Mouse (Mus musculus) forebrain, embryonic 12.5 days (tissue): ENCODE data around the gene Rin1. TPM values are rescaled to one million over a fixed set of nuclear protein-coding genes. Genes with fewer than 3 reads are reported as not detected.

Experiments
- ATAC-seq: fragments of 200-750 bp; cut with Nextera tagmentation; 2 replicates; pipeline ENCODE4 v1.8.0; 2017; ENCODE audit warnings: moderate TSS enrichment; ENCODE audit not compliant: low FRiP score
- H3K27ac ChIP-seq: fragments of 300-500 bp; sonication (generic); 2 replicates; pipeline ENCODE4 v1.5.1; 2016; ENCODE audit warnings: mild to moderate bottlenecking
- H3K27me3 ChIP-seq: fragments of 300-500 bp; sonication (generic); 2 replicates; pipeline ENCODE4 v1.6.1; 2016; ENCODE audit warnings: mild to moderate bottlenecking
- H3K36me3 ChIP-seq: fragments of 300-500 bp; sonication (generic); replicated peaks from 2 replicates; pipeline ENCODE4 v1.6.1; 2016; ENCODE audit warnings: mild to moderate bottlenecking
- H3K4me1 ChIP-seq: fragments of 300-500 bp; sonication (generic); 2 replicates; pipeline ENCODE4 v1.6.1; 2016
- H3K4me2 ChIP-seq: fragments of 300-500 bp; sonication (generic); 2 replicates; pipeline ENCODE4 v1.6.1; 2016; ENCODE audit warnings: mild to moderate bottlenecking, moderate library complexity
- H3K4me3 ChIP-seq: fragments of 300-500 bp; sonication (generic); replicated peaks from 2 replicates; pipeline ENCODE4 v1.5.1; 2016; ENCODE audit warnings: mild to moderate bottlenecking
- H3K9ac ChIP-seq: fragments of 300-500 bp; sonication (generic); 2 replicates; pipeline ENCODE4 v1.6.1; 2016; ENCODE audit warnings: mild to moderate bottlenecking
- H3K9me3 ChIP-seq: fragments of 300-500 bp; sonication (generic); 2 replicates; pipeline ENCODE4 v1.6.1; 2016
- WGBS: fragments of 180-500 bp; shearing (Covaris S2); methylation state at CpG from one replicate; pipeline ENCODE4 v1.1.7; 2016; 5-methylcytosine and 5-hydroxymethylcytosine counted together
- polyA plus RNA-seq: library from polyadenylated mRNA; unstranded; fragments of >200 nt; fragmentation: Nextera tagmentation; extraction: Ambion mirVana; gene quantifications from 2 replicates; pipeline ENCODE4 v1.2.1, GENCODE M21; 2016

Rin1 gene
- polyA plus RNA-seq, 1 experiment from 2014 or later = 1.6 TPM

- peak overlapping the region; percentile 85 for H3K4me3 ChIP-seq
- H3K4me2 ChIP-seq = peak overlapping the region; percentile 87
- no peaks in the 10 kb centered on the region for H3K9me3 ChIP-seq
- H3K27ac ChIP-seq = no peak overlapping the region
- peaks cover 23% of the 10 kb centered on the region for H3K27me3 ChIP-seq
- 91% methylated on average over 4 of the region's 4 CpGs for WGBS
- H3K36me3 ChIP-seq = peaks cover 42% of the 10 kb centered on the region
- H3K4me1 ChIP-seq = peaks cover 41% of the 10 kb centered on the region
- ATAC-seq = no peak
- H3K9ac ChIP-seq = peak overlapping the region; percentile 74; the same call in 1 of the 2 replicates
Observed at GRCm38 (mm10) chr19:5089324-5089723, 39.0 kb downstream of the Rin1 start.

GRCm38 (mm10) chr19:5092083-5092482, 41.8 kb downstream of the Rin1 start:
- no peaks in the 10 kb centered on the region for H3K9me3 ChIP-seq
- peaks cover 57% of the 10 kb centered on the region for H3K4me1 ChIP-seq
- H3K4me2 ChIP-seq = no peak overlapping the region
- ATAC-seq = no peak
- WGBS = 88% methylated on average over 10 of the region's 10 CpGs
- H3K9ac ChIP-seq = no peak overlapping the region
- no peak overlapping the region for H3K27ac ChIP-seq
- no peak overlapping the region for H3K4me3 ChIP-seq
- no peaks in the 10 kb centered on the region for H3K27me3 ChIP-seq
- peaks cover 42% of the 10 kb centered on the region for H3K36me3 ChIP-seq

- Histone ChIP-seq H3K9ac (peak overlapping the region; percentile 48; the same call in 1 of the 2 replicates), H3K4me1 (peaks cover 66% of the 10 kb centered on the region), H3K4me2 (peak overlapping the region; percentile 96), H3K9me3 (no peaks in the 10 kb centered on the region), H3K27ac (peak overlapping the region; percentile 66), H3K27me3 (no peaks in the 10 kb centered on the region), H3K4me3 (peak overlapping the region; percentile 79), H3K36me3 (peaks cover 42% of the 10 kb centered on the region)
- ATAC-seq = peak; percentile 0; the same call in 1 of the 2 replicates
- WGBS = 73% methylated on average over 12 of the region's 12 CpGs
Observed at GRCm38 (mm10) chr19:5093481-5094242, 43.4 kb downstream of the Rin1 start.

- Histone ChIP-seq H3K9me3 (no peaks in the 10 kb centered on the region), H3K4me2 (peak overlapping the region; percentile 96), H3K36me3 (peaks cover 44% of the 10 kb centered on the region), H3K9ac (peak overlapping the region; percentile 48; the same call in 1 of the 2 replicates), H3K4me3 (peak overlapping the region; percentile 79), H3K27me3 (no peaks in the 10 kb centered on the region), H3K4me1 (peaks cover 67% of the 10 kb centered on the region), H3K27ac (peak overlapping the region; percentile 91)
- peak; percentile 74 for ATAC-seq
- under 1% methylated on average over 21 of the region's 21 CpGs for whole genome bisulfite sequencing
Observed at GRCm38 (mm10) chr19:5094243-5094632, 44.0 kb downstream of the Rin1 start.

GRCm38 (mm10) chr19:5094746-5095417, 44.6 kb downstream of the Rin1 start:
- Histone ChIP-seq H3K4me3 (peak overlapping the region; percentile 79), H3K4me2 (peak overlapping the region; percentile 96), H3K36me3 (peaks cover 45% of the 10 kb centered on the region), H3K9ac (peak overlapping the region; percentile 48; the same call in 1 of the 2 replicates), H3K4me1 (peaks cover 68% of the 10 kb centered on the region), H3K9me3 (no peaks in the 10 kb centered on the region), H3K27me3 (no peaks in the 10 kb centered on the region), H3K27ac (peak overlapping the region; percentile 91)
- ATAC-seq = peak; percentile 20; the same call in 1 of the 2 replicates
- WGBS = 41% methylated on average over 11 of the region's 11 CpGs

- Histone ChIP-seq H3K4me3 (peak overlapping the region; percentile 79), H3K9ac (peak overlapping the region; percentile 96), H3K9me3 (no peaks in the 10 kb centered on the region), H3K27me3 (no peaks in the 10 kb centered on the region), H3K27ac (peak overlapping the region; percentile 91), H3K4me1 (peaks cover 68% of the 10 kb centered on the region), H3K4me2 (peak overlapping the region; percentile 96), H3K36me3 (peaks cover 48% of the 10 kb centered on the region)
- 10% methylated on average over 9 of the region's 9 CpGs for WGBS
- no peak for ATAC-seq
Observed at GRCm38 (mm10) chr19:5095887-5096474, 45.7 kb downstream of the Rin1 start.

- peak; percentile 12 for ATAC-seq
- Histone ChIP-seq H3K4me1 (peaks cover 68% of the 10 kb centered on the region), H3K4me2 (peak overlapping the region; percentile 96), H3K9me3 (no peaks in the 10 kb centered on the region), H3K9ac (peak overlapping the region; percentile 96), H3K27ac (peak overlapping the region; percentile 91), H3K27me3 (no peaks in the 10 kb centered on the region), H3K36me3 (peaks cover 48% of the 10 kb centered on the region), H3K4me3 (peak overlapping the region; percentile 79)
- WGBS = 2% methylated on average over 31 of the region's 31 CpGs
Observed at GRCm38 (mm10) chr19:5097521-5098362, 47.5 kb downstream of the Rin1 start.

- peaks cover 48% of the 10 kb centered on the region for H3K36me3 ChIP-seq
- peak within 1 kb of the TSS; percentile 79 for H3K4me3 ChIP-seq
- no peaks in the 10 kb centered on the region for H3K27me3 ChIP-seq
- peaks cover 63% of the 10 kb centered on the region for H3K4me1 ChIP-seq
- 2% methylated on average over 45 of the region's 48 CpGs for WGBS
- peak within 1 kb of the TSS; percentile 96 for H3K4me2 ChIP-seq
- peak; percentile 72 for ATAC-seq
- H3K9ac ChIP-seq = peak within 1 kb of the TSS; percentile 96
- peak within 1 kb of the TSS; percentile 91 for H3K27ac ChIP-seq
- H3K9me3 ChIP-seq = no peaks in the 10 kb centered on the region
Observed at GRCm38 (mm10) chr19:5098363-5099143, 48.3 kb downstream of the Rin1 start, which contains the start of gene Cnih2. Gene Cnih2 (minus strand): TSS chr19:5098521.

GRCm38 (mm10) chr19:5106074-5106473, 55.8 kb downstream of the Rin1 start:
- Histone ChIP-seq H3K9me3 (no peaks in the 10 kb centered on the region), H3K27me3 (no peaks in the 10 kb centered on the region), H3K36me3 (peaks cover 76% of the 10 kb centered on the region), H3K4me1 (peaks cover 21% of the 10 kb centered on the region), H3K4me2 (peak overlapping the region; percentile 89), H3K9ac (peak overlapping the region; percentile 93), H3K4me3 (peak overlapping the region; percentile 76), H3K27ac (peak overlapping the region; percentile 96)
- 30% methylated on average over 9 of the region's 9 CpGs for WGBS
- no peak for ATAC-seq
